Mouse (Mus musculus) heart, adult 18-20 months (tissue): ENCODE results near the gene Hpn. TPM values are rescaled to one million over a fixed set of nuclear protein-coding genes. Genes with fewer than 3 reads are reported as not detected.

Experiments used
- DNase-seq, 2 experiments: peaks; one replicate each; pipeline ENCODE4 v3.0.0; 2021 to 2022; ENCODE audit warnings: mixed read lengths in 1 of 2
- total RNA-seq, 2 experiments: library from RNA; stranded (reverse); gene quantifications; 2 replicates each; pipeline ENCODE4 v1.2.3; 2021

Gene Hpn
- total RNA-seq, 2 experiments from 2014 or later: 2.2 to 2.4 TPM

GRCm38 (mm10) chr7:31140941-31141340, 25.9 kb upstream of the Hpn start:
- DNase-seq: no peak

GRCm38 (mm10) chr7:31140302-31140701, 25.2 kb upstream of the Hpn start:
- DNase-seq: no peak

GRCm38 (mm10) chr7:31139765-31140164, 24.7 kb upstream of the Hpn start:
- DNase-seq: peak; percentile 57 to 75

GRCm38 (mm10) chr7:31135717-31136116, 20.6 kb upstream of the Hpn start:
- DNase-seq: no peak

GRCm38 (mm10) chr7:31131866-31132265, 16.8 kb upstream of the Hpn start:
- no peak for DNase-seq

- DNase-seq: peak; percentile 56 to 69
Measured at GRCm38 (mm10) chr7:31130841-31131240, 15.8 kb upstream of the Hpn start.

GRCm38 (mm10) chr7:31130197-31130596, 15.1 kb upstream of the Hpn start:
- DNase-seq: no peak

GRCm38 (mm10) chr7:31128157-31128705, 13.1 kb upstream of the Hpn start:
- DNase-seq: no peak

GRCm38 (mm10) chr7:31126851-31127724, 12.0 kb upstream of the Hpn start, which contains the start of gene Scn1b:
Gene Scn1b, minus strand, starts transcription at chr7:31127003.
- DNase-seq: peak; percentile 69 to 79

GRCm38 (mm10) chr7:31126211-31126751, 11.2 kb upstream of the Hpn start:
- no peak for DNase-seq

- no peak for DNase-seq
Measured at GRCm38 (mm10) chr7:31125116-31125515, 10.0 kb upstream of the Hpn start.

- DNase-seq: no peak
Measured at GRCm38 (mm10) chr7:31124381-31124780, 9.3 kb upstream of the Hpn start.

- no peak for DNase-seq
Measured at GRCm38 (mm10) chr7:31123697-31124096, 8.6 kb upstream of the Hpn start.

GRCm38 (mm10) chr7:31122641-31123631, 7.8 kb upstream of the Hpn start:
- DNase-seq: no peak

- DNase-seq: no peak
Measured at GRCm38 (mm10) chr7:31119556-31119955, 4.5 kb upstream of the Hpn start.

GRCm38 (mm10) chr7:31118486-31118885, 3.4 kb upstream of the Hpn start:
- DNase-seq: peak; percentile 52 to 60

GRCm38 (mm10) chr7:31117465-31117864, 2.4 kb upstream of the Hpn start:
- DNase-seq: no peak

GRCm38 (mm10) chr7:31116721-31117145, 1.6 kb upstream of the Hpn start:
- DNase-seq: no peak

- DNase-seq: peak; percentile 84 to 91
Measured at GRCm38 (mm10) chr7:31115587-31116043, 525 bp upstream of the Hpn start.

GRCm38 (mm10) chr7:31114646-31115045, 444 bp downstream of the Hpn start:
- DNase-seq: no peak

- DNase-seq: no peak
Measured at GRCm38 (mm10) chr7:31113800-31114199, 1.3 kb downstream of the Hpn start.

- no peak for DNase-seq
Measured at GRCm38 (mm10) chr7:31112036-31112435, 3.1 kb downstream of the Hpn start.
